Mouse (Mus musculus) liver, postnatal 0 days (tissue): ENCODE results near the gene Gm7694. TPM values are rescaled to one million over a fixed set of nuclear protein-coding genes. Genes with fewer than 3 reads are reported as not detected.

Source experiments
- ATAC-seq: fragments of 200-750 bp; cut with Nextera tagmentation; 2 replicates; pipeline ENCODE4 v1.8.0; 2017; ENCODE audit warnings: mild to moderate bottlenecking, moderate library complexity
- DNase-seq: peaks from one replicate; pipeline ENCODE4 v3.0.0-alpha.2; 2016
- H3K27ac ChIP-seq: fragments of 300-500 bp; sonication (generic); 2 replicates; pipeline ENCODE4 v1.5.1; 2014; ENCODE audit warnings: antibody characterized with exemption, moderate library complexity, mild to moderate bottlenecking, low read depth
- H3K27me3 ChIP-seq: fragments of 300-500 bp; sonication (generic); 2 replicates; pipeline ENCODE4 v1.6.1; 2014; ENCODE audit warnings: low read length, control low read depth, mixed read lengths; ENCODE audit not compliant: insufficient read depth
- H3K36me3 ChIP-seq: fragments of 300-500 bp; sonication (generic); replicated peaks from 2 replicates; pipeline ENCODE4 v1.6.1; 2014; ENCODE audit warnings: mild to moderate bottlenecking, control low read depth, low read length, moderate library complexity, mixed read lengths; ENCODE audit not compliant: insufficient read depth
- H3K4me1 ChIP-seq: fragments of 300-500 bp; sonication (generic); 2 replicates; pipeline ENCODE4 v1.6.1; 2014; ENCODE audit warnings: antibody characterized with exemption, mild to moderate bottlenecking, control low read depth; ENCODE audit not compliant: insufficient read depth
- H3K4me2 ChIP-seq: fragments of 300-500 bp; sonication (generic); 2 replicates; pipeline ENCODE4 v1.6.1; 2014; ENCODE audit warnings: low read depth, mild to moderate bottlenecking, low read length, moderate library complexity, mixed read lengths
- H3K4me3 ChIP-seq: fragments of 300-500 bp; sonication (generic); 2 replicates; pipeline ENCODE4 v1.5.1; 2014; ENCODE audit warnings: low read depth, low read length
- H3K9ac ChIP-seq: fragments of 300-500 bp; sonication (generic); replicated peaks from 2 replicates; pipeline ENCODE4 v1.6.1; 2014; ENCODE audit warnings: mild to moderate bottlenecking, moderate library complexity
- H3K9me3 ChIP-seq: fragments of 300-500 bp; sonication (generic); 2 replicates; pipeline ENCODE4 v1.6.1; 2016; ENCODE audit warnings: mild to moderate bottlenecking, control low read depth, low read length, mixed read lengths
- CTCF ChIP-seq: sonication (generic); IDR thresholded peaks from 2 replicates; pipeline ENCODE4 v1.5.1; 2016; ENCODE audit warnings: antibody characterized with exemption, low read depth
- EP300 ChIP-seq: IDR thresholded peaks from 2 replicates; pipeline ENCODE4 v1.6.1; 2016; ENCODE audit warnings: antibody characterized with exemption, low read depth, mild to moderate bottlenecking
- WGBS: fragments of 180-500 bp; shearing (Covaris S2); extraction: QIAGEN DNeasy Blood & Tissue Kit; methylation state at CpG from one replicate; pipeline ENCODE4 v1.1.7; 2014; ENCODE audit not compliant: insufficient replicate concordance; 5-methylcytosine and 5-hydroxymethylcytosine counted together
- polyA plus RNA-seq: library from polyadenylated mRNA; unstranded; fragments of >200 nt; fragmentation: Nextera tagmentation; extraction: Ambion mirVana; gene quantifications from 2 replicates; pipeline ENCODE4 v1.2.1, GENCODE M21; 2015

The Gm7694 gene
- polyA plus RNA-seq, 1 experiment from 2014 or later: 2.7 TPM

DNA sequence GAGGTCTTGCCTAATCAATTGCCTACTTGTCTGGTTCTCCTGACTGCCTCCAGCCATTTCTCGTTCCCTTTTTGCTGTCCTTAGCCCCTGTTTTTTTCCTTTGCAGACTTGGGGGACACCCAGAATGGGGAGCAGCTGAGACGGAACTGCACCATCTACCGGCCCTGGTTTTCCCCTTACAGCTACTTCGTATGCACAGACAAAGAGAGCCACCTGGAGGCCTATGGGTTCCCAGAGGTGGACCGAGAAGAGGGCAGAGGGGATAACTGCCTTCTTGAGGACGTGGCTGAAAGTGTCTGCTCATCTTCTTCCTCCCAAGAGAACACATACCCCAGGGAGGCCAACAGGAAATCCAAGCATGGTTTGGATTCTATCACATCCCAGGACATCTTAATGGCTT is 5.3 kb upstream of the Gm7694 start:
- TF ChIP-seq CTCF (no peak), EP300 (no peak)
- H3K9me3 ChIP-seq: no peaks in the 10 kb centered on the region
- 0 out of 2 replicates have a peak, but pooled peaks cover 2% of the 10 kb centered on the region for H3K36me3 ChIP-seq
- H3K9ac ChIP-seq: no peak overlapping the region
- 71% methylated on average over 6 of the region's 6 CpGs for WGBS
- ATAC-seq: no peak
- no peak for DNase-seq
- H3K4me1 ChIP-seq: no peaks in the 10 kb centered on the region
- H3K27ac ChIP-seq: no peak overlapping the region
- H3K27me3 ChIP-seq: no peaks in the 10 kb centered on the region
- H3K4me3 ChIP-seq: no peak overlapping the region
- H3K4me2 ChIP-seq: no peak overlapping the region

- 84% methylated on average over 4 of the region's 4 CpGs for WGBS
- ATAC-seq: no peak
- H3K9me3 ChIP-seq: no peaks in the 10 kb centered on the region
- no peaks in the 10 kb centered on the region for H3K27me3 ChIP-seq
- H3K4me2 ChIP-seq: no peak within 1 kb of the TSS
- TF ChIP-seq CTCF (no peak), EP300 (no peak)
- H3K27ac ChIP-seq: no peak within 1 kb of the TSS
- no peaks in the 10 kb centered on the region for H3K4me1 ChIP-seq
- H3K9ac ChIP-seq: no peak within 1 kb of the TSS
- 0 out of 2 replicates have a peak, but pooled peaks cover 2% of the 10 kb centered on the region for H3K36me3 ChIP-seq
- no peak for DNase-seq
- no peak within 1 kb of the TSS for H3K4me3 ChIP-seq
Measured at GRCm38 (mm10) chr1:170308503-170308902, 2.4 kb upstream of the Gm7694 start, which contains the start of gene Spata46. Spata46 (plus strand) TSS chr1:170308803.

DNA sequence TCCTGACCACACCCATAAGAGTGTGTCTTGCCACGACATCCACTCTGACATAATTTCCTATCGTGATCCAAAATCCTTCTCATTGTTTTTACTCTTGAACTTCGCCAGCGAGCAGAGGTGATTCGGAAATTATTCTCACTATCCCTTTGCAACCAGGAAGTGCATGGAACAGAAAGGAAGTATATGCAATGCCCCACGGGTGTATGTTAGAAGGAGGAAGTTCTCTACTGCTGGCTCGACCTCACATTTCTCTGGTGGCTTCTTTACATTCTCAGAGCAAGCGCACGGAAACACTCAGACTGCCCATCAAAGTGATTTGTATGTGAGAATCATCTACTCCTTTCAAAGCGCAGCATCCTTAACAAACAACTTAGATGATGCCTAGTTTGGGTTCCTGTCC is 1.1 kb downstream of the Gm7694 start:
- no peak overlapping the region for H3K4me2 ChIP-seq
- no peak overlapping the region for H3K4me3 ChIP-seq
- H3K36me3 ChIP-seq: 0 out of 2 replicates have a peak, but pooled peaks cover 5% of the 10 kb centered on the region
- DNase-seq (no peak), ATAC-seq (no peak)
- H3K27me3 ChIP-seq: no peaks in the 10 kb centered on the region
- no peak overlapping the region for H3K27ac ChIP-seq
- H3K9ac ChIP-seq: no peak overlapping the region
- H3K9me3 ChIP-seq: no peaks in the 10 kb centered on the region
- TF ChIP-seq CTCF (no peak), EP300 (no peak)
- 55% methylated on average over 10 of the region's 10 CpGs for WGBS
- no peaks in the 10 kb centered on the region for H3K4me1 ChIP-seq

DNA sequence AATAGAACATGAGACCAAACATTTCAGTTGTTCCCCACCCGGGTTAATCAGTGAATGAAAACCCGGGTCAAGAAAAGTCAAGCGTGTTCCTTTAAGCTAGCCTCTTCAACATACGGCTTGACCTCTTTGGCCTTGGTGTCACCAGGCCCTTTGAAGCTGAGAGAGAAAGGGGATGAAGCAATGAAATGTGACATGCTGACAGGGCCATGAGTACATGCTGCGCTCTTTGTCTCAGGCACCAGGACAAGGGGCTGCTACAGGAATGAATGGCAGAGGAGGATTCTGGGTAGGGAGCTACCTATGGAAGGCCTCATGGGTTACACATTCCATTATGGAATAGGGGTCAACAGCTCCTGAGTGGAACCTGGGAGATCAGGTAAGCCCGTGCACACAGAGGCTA is 3.0 kb downstream of the Gm7694 start:
- no peak overlapping the region for H3K4me3 ChIP-seq
- H3K4me1 ChIP-seq: no peaks in the 10 kb centered on the region
- H3K9me3 ChIP-seq: no peaks in the 10 kb centered on the region
- WGBS: 60% methylated on average over 6 of the region's 6 CpGs
- H3K4me2 ChIP-seq: no peak overlapping the region
- H3K9ac ChIP-seq: no peak overlapping the region
- ATAC-seq (peak; percentile 67), DNase-seq (no peak)
- no peak overlapping the region for H3K27ac ChIP-seq
- H3K36me3 ChIP-seq: 0 out of 2 replicates have a peak, but pooled peaks cover 3% of the 10 kb centered on the region
- TF ChIP-seq CTCF (no peak), EP300 (no peak)
- no peaks in the 10 kb centered on the region for H3K27me3 ChIP-seq

GRCm38 (mm10) chr1:170302456-170302855 is 3.7 kb downstream of the Gm7694 start:
- Histone ChIP-seq H3K36me3 (0 out of 2 replicates have a peak, but pooled peaks cover 3% of the 10 kb centered on the region), H3K27me3 (no peaks in the 10 kb centered on the region), H3K9ac (no peak overlapping the region), H3K4me3 (no peak overlapping the region), H3K27ac (no peak overlapping the region), H3K4me2 (no peak overlapping the region), H3K9me3 (no peaks in the 10 kb centered on the region), H3K4me1 (no peaks in the 10 kb centered on the region)
- WGBS: 80% methylated on average over 6 of the region's 6 CpGs
- TF ChIP-seq EP300: no peak
- TF ChIP-seq CTCF: no peak
- no peak for ATAC-seq
- no peak for DNase-seq

- Histone ChIP-seq H3K4me2 (no peak overlapping the region), H3K36me3 (0 out of 2 replicates have a peak, but pooled peaks cover 3% of the 10 kb centered on the region), H3K9ac (no peak overlapping the region), H3K27me3 (no peaks in the 10 kb centered on the region), H3K4me1 (no peaks in the 10 kb centered on the region), H3K4me3 (no peak overlapping the region), H3K27ac (no peak overlapping the region), H3K9me3 (no peaks in the 10 kb centered on the region)
- ATAC-seq (no peak), DNase-seq (no peak)
- 91% methylated on average over 9 of the region's 9 CpGs for WGBS
- TF ChIP-seq CTCF (no peak), EP300 (no peak)
Measured at GRCm38 (mm10) chr1:170301686-170302085, 4.4 kb downstream of the Gm7694 start.

- 45% methylated on average over 4 of the region's 4 CpGs for WGBS
- Histone ChIP-seq H3K27me3 (no peaks in the 10 kb centered on the region), H3K9me3 (no peaks in the 10 kb centered on the region), H3K27ac (no peak overlapping the region), H3K36me3 (0 out of 2 replicates have a peak, but pooled peaks cover 3% of the 10 kb centered on the region), H3K4me2 (no peak overlapping the region), H3K4me3 (no peak overlapping the region), H3K4me1 (no peaks in the 10 kb centered on the region), H3K9ac (no peak overlapping the region)
- ATAC-seq: no peak
- DNase-seq: no peak
- TF ChIP-seq CTCF: no peak
- TF ChIP-seq EP300: no peak
Measured at GRCm38 (mm10) chr1:170299496-170299895, 6.6 kb downstream of the Gm7694 start.
